Mouse (Mus musculus) WW6 (cell line): ENCODE results near the gene Chp1.
"Not testable (repeated sequence)": the region's sequence is repeated elsewhere in the genome, so short reads cannot be mapped to it uniquely, and the experiment has no call there.

Experiments
- DNase-seq: peaks from one replicate; pipeline ENCODE4 v3.0.0-alpha.2; 2013; ENCODE audit warnings: low read depth, low spot score

Chp1 gene

DNA sequence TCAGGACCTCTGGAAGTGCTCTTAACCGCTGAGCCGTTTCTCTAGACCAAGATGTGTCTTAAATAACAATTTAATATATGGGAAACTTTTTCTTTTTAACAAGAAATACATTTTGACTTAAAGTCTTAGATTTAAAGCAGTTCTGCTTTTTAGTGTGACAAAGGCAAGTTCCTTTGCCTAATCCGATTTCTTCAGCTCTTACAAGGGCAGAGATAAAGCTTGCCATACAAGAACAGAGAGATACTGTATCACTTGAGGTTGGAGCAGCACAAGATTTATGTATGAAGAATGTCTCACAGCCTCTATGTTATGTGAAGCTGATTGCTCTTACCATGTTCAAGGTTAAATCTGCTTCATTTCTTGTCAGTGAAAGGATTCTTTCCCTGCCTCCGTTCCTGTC, 17.8 kb downstream of the Chp1 start:
- no peak for DNase-seq

GRCm38 (mm10) chr2:119566182-119566855, 18.8 kb downstream of the Chp1 start:
- no peak for DNase-seq

- DNase-seq, result no peak
These were observed 25.0 kb downstream of the Chp1 start for GRCm38 (mm10) chr2:119572471-119572870.

- no peak for DNase-seq
These were observed 34.1 kb downstream of the Chp1 start for GRCm38 (mm10) chr2:119581571-119581970.

GRCm38 (mm10) chr2:119583439-119583838, 35.9 kb downstream of the Chp1 start:
- no peak for DNase-seq

DNA sequence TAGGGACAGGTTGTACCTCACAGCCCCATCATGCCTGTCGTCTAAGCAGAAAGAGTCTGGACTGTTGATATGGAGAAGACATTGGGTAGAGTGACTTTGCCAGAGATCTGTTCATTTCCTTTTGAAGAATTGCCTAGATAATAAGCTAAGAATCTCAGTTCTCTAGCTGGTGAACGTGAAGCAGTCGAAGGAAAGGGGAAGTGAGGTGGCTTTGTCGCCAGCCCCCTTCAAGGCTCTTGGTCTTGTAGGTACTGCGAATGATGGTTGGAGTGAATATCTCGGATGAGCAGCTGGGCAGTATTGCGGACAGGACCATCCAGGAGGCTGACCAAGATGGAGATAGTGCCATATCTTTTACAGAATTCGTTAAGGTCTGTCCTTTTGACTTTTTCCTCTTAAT, 36.8 kb downstream of the Chp1 start:
- DNase-seq, result no peak

DNA sequence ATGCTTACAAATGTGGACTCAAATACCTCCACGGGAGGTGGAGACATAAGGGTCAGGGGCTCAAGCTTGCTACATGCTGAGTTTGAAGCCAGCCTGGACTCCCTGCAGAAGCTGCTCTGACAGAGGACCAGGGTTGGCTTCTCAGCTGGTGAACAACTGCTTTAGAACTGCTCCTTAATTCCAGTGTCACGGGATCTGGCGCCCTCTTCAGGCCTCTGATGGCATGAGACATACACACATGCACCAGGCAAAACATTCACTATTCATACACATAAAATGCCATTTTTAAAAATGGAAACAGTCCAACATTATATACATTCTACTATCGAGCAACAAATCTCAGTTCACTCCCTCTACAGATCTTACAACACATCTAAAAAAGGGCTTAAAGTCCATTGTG, 39.9 kb downstream of the Chp1 start:
- no peak for DNase-seq

DNA sequence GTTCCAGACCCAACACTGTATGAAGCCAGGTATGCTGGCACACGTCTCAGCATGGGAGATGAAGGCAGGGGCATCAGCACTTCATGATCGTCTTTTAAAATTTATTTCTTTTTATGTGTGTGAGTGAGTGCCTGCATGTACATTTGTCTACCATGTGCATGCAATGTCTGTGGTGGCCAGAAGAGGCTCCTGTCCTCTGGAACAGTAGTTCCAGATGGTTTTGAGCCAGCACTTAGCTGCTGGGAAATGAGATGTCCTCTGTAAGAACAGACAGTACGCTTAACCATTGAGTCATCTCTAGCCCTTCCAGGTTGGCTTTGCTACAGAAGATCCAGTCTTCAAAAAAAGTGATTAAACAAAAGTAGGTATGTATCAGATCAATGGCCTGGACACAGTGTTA, 43.8 kb downstream of the Chp1 start:
- no peak for DNase-seq

DNA sequence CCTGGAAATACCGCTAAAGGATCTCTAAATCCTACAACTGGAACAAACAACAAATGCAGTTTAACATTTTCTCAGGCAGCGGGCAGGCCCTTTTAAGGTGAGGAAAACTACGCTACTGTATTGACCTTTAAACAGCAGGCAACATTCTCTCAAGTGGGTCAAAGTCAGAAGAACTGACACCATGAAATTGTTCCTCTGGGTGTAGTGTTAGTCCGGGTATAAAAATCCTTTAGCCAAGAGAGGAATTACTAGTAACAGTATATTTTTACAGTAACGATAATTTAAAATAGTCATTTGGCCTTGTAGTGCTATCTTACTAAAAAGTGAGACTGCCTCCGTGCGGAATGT, 46.2 kb downstream of the Chp1 start:
- DNase-seq, result no peak

- DNase-seq, result peak; percentile 87
These were observed 46.9 kb downstream of the Chp1 start for GRCm38 (mm10) chr2:119594113-119594981.

GRCm38 (mm10) chr2:119595308-119595707, 47.8 kb downstream of the Chp1 start:
- DNase-seq, result no peak

GRCm38 (mm10) chr2:119596781-119597330, 49.4 kb downstream of the Chp1 start:
- DNase-seq, result no peak

DNA sequence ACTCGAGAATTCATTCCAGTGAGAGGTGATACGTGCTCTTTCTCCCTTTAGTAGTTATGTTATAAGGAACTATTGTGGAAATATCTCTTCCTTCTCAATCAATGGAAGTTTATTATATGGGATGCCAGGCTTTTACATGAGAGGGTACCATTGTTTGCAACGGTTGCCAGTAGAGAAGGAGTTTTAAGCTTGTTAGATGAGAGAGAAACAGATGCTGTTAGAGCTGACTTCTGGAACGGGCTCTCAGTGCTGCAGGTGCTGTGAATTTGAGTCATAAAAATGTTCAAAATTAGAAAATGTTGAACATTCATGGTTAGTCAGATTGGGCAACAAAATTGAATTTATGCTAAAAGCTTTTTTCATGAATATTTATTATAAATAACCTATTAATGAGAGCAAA, 53.5 kb downstream of the Chp1 start:
- DNase-seq, result no peak

GRCm38 (mm10) chr2:119601575-119601974, 54.1 kb downstream of the Chp1 start:
- DNase-seq, result not testable (repeated sequence)

GRCm38 (mm10) chr2:119602488-119602887, 55.0 kb downstream of the Chp1 start:
- DNase-seq, result no peak

DNA sequence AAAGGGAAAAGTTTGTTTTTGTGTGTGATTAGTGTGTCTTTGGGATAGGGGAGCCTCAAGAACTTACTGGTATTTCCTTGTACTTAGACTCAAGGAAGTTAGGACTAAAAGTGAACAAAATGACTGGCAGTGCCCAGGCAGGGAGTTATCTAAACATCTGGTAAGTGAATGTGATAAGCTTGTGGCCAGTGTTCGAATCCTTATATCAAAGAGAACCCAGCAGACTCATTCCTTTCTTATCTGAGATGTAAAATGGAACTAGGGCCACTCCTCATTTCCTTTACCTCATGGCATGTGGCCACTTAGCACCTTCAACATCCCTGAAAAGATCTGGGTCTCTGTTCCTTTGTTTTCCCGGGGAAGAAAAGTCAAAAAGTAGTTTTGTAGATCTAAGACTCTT, 56.4 kb downstream of the Chp1 start:
- DNase-seq, result no peak

- no peak for DNase-seq
These were observed 58.0 kb downstream of the Chp1 start for GRCm38 (mm10) chr2:119605361-119605973.

DNA sequence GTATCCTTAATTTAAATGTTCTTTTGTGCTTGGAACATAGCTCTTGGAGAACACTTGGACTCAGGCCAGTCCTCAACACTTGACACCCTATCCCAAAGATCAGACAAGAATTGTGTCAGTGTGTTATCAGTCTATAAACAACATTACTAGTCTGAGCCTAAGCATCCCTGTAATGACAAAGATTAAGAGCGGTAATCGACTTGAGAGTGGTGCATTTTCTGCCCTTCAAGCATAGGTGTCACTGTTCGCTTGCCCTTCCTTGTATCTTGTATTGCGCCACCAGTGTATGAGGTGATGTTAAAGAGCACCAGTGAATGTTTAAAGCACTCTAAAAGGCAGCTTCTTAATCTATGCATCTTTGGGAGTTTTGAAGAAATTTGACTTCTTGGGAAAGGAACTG, 59.5 kb downstream of the Chp1 start:
- DNase-seq, result no peak

DNA sequence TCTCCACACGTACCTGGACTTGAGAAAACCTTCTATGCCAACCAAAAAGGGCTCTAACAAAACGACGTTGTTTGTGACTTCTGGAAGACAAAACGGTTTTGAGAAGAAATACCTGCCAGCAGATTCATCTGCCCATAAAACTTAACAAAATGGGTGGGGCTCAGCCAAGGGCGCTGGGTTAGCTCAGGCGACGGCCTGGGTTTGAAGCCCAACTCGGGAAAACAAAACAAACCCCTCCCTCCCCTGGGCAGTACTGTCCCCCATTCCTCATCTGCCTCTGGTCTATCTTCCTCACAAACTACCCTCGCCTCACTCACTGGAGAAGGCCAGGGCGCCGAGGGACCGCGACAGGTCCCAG, 70.3 kb downstream of the Chp1 start:
- DNase-seq, result no peak

DNA sequence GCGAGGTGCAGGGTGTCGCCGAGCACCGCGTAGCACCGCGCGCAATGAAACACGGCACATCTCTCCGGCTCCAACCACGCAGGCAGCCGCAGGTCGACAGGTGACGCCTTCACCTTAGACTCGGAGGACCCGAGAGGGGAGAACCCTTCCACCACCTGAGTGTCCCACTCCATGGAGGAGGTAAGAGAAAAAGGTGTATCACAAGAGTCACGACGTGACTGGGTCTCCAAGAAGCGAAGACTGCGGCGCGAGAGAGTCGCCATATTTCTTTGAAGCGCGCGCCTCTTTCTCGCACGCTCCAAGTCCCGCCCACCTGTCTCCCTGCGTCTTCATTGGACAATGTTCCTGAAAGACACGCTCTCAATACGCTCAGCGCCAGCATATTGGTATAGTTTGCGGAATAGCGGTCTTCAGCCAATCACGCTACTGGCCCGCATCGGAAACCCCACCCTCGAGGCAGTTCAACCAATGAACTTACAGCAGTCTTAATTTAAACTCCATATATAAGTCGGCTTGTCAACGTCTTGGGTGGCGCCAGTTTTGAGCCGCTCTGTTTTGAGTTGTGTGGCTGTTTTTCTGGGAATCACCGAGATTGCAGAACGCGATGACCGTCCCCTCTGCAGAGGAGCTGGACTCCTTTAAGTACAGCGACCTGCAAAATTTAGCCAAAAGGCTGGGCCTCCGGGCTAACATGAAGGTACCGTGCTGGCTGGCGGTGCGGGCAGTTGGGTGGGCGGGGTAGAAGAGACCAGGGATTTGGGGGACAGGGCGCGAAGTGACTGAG, 70.9 kb downstream of the Chp1 start, which contains the start of the genes Nusap1 and Oip5:
TSS of gene Nusap1 (plus strand) at position 100 of the 784 bp plus-strand sequence.
TSS of gene Oip5 (minus strand) at position 271 of the 784 bp plus-strand sequence.
- DNase-seq, result peak; percentile 90

DNA sequence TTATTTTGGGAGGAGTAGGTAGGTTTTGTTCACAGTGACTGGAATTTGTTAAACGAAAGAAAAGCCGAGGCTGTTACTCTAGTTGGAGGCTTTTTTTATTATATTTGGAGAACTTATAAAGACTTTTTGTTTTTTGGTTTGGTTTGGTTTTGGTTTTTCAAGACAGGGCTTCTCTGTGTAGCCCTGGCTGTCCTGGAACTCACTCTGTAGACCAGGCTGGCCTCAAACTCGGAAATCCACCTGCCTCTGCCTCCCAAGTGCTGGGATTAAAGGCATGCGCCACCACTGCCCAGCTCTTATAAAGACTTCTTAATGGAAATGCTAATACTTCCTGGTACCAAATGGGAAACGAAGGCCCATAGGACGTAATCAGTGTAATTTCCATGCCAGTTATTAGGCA, 71.5 kb downstream of the Chp1 start:
- not testable (repeated sequence) for DNase-seq

DNA sequence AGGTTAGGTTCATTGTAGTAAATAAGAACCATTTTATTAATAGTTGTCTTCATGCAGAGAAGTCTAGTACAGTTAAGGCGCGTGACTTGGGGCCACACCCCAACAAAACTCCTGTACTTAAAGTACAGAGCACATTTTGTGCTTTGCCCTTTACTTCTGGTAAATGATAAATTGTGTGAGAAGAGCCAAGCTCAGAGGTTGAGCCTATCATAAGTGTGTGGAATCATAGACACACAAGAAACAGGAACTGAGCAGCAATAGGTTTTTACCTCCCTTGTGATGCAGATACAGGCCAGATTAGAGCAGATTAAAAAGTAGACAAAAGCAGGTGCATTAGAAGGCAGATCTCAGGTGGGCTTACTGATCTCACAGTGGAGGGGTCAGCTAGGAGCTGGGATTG, 73.8 kb downstream of the Chp1 start:
- no peak for DNase-seq
